Mouse (Mus musculus): ENCODE data around the gene Cacnb3. TPM values are rescaled to one million over a fixed set of nuclear protein-coding genes. Genes with fewer than 3 reads are reported as not detected.
A peak's percentile ranks its signal among the peaks of the same experiment; 100 is the strongest.

Gene Cacnb3
- total RNA-seq, 1 experiment: 32.0 TPM

DNA sequence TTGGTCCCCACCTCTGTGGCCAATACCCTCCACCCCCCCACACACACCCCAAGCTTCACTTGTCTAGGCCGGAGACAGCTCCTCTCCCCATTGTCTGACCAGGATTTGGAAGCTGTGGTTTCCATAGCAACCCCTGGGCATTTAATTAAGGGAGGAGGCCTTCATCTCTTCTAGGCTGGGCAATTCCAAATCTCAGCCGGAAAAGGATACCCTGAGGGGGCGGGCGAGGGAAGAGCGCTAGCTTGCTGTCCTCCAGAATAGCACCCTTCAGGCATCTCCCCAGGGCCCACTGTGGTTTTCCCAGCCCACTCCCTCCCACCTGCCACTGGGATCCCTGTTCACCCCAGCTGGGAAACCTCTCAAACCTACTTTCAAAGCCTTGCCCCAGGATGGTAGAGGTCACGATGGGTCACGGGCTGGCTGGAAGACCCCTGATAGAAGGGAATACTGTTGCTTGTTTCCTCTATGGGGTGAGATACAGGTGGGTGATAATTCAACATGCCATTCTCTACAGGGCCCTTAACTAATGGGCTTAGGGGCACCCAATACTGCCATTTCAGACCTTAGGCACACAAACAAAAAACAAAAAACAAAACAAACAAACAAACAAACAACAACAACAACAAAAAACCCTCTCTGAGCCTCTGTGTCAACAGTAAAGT, 61.0 kb downstream of the Cacnb3 start:
- no peak overlapping the region for H3K4me3 ChIP-seq (ENCODE audit: insufficient read depth in 1 of 2, low read depth in 1 of 2, low read length in 2 of 2, poor library complexity in 1 of 2, severe bottlenecking in 1 of 2)
- no peak overlapping the region for H3K9ac ChIP-seq (ENCODE audit: insufficient read depth, low read depth, low read length, poor library complexity, severe bottlenecking)
- in situ Hi-C loops (cut with MboI; ENCODE audit: low sequenced_read_pairs in 2 of 2, unreplicated experiment in 2 of 2): no loop called here
- H3K4me1 ChIP-seq (ENCODE audit: control insufficient read depth in 2 of 2, insufficient read depth in 2 of 2, low read length in 2 of 2, poor library complexity in 1 of 2): peaks cover 0 to 11% of the 10 kb centered on the region in 2 experiments; a peak in 2 of 4 replicates
- no peak overlapping the region for H3K27ac ChIP-seq (ENCODE audit: insufficient read depth, low read depth, low read length, poor library complexity, severe bottlenecking)
- TF ChIP-seq ZNF384 (IDR thresholded peaks at IDR 0.05; ENCODE audit: low read depth, low read length) (no peak), ZC3H11A (IDR thresholded peaks at IDR 0.05; ENCODE audit: borderline replicate concordance, low read depth, low read length) (no peak), MAFK (IDR thresholded peaks at IDR 0.05; ENCODE audit: insufficient read depth, low read depth, low read length) (no peak), HCFC1 (IDR thresholded peaks at IDR 0.05; ENCODE audit: borderline replicate concordance, insufficient read depth, low read length) (no peak), CHD2 (IDR thresholded peaks at IDR 0.05; ENCODE audit: low read depth, low read length) (no peak)
- no peaks in the 10 kb centered on the region for H3K36me3 ChIP-seq (ENCODE audit: control insufficient read depth, insufficient read depth, low read length, poor library complexity, severe bottlenecking)
- peak; percentile 28 for DNase-seq (ENCODE audit: low read depth, low spot score)
- H3K9me3 ChIP-seq (ENCODE audit: control insufficient read depth, insufficient read depth, low read depth, low read length): no peaks in the 10 kb centered on the region

GRCm38 (mm10) chr15:98692171-98692715, 61.6 kb downstream of the Cacnb3 start:
- TF ChIP-seq ZNF384 (IDR thresholded peaks at IDR 0.05; ENCODE audit: low read depth, low read length) (no peak), HCFC1 (IDR thresholded peaks at IDR 0.05; ENCODE audit: borderline replicate concordance, insufficient read depth, low read length) (no peak), ZC3H11A (IDR thresholded peaks at IDR 0.05; ENCODE audit: borderline replicate concordance, low read depth, low read length) (no peak), CHD2 (IDR thresholded peaks at IDR 0.05; ENCODE audit: low read depth, low read length) (no peak), MAFK (IDR thresholded peaks at IDR 0.05; ENCODE audit: insufficient read depth, low read depth, low read length) (no peak)
- Histone ChIP-seq H3K4me1 (ENCODE audit: control insufficient read depth in 2 of 2, insufficient read depth in 2 of 2, low read length in 2 of 2, poor library complexity in 1 of 2) (peaks cover 0 to 12% of the 10 kb centered on the region in 2 experiments; a peak in 2 of 4 replicates), H3K27ac (ENCODE audit: insufficient read depth, low read depth, low read length, poor library complexity, severe bottlenecking) (no peak overlapping the region), H3K36me3 (ENCODE audit: control insufficient read depth, insufficient read depth, low read length, poor library complexity, severe bottlenecking) (no peaks in the 10 kb centered on the region), H3K4me3 (ENCODE audit: insufficient read depth in 1 of 2, low read depth in 1 of 2, low read length in 2 of 2, poor library complexity in 1 of 2, severe bottlenecking in 1 of 2) (no peak overlapping the region), H3K9me3 (ENCODE audit: control insufficient read depth, insufficient read depth, low read depth, low read length) (no peaks in the 10 kb centered on the region), H3K9ac (ENCODE audit: insufficient read depth, low read depth, low read length, poor library complexity, severe bottlenecking) (no peak overlapping the region)
- DNase-seq (ENCODE audit: low read depth, low spot score): no peak
- in situ Hi-C loops (cut with MboI; ENCODE audit: low sequenced_read_pairs in 2 of 2, unreplicated experiment in 2 of 2): no loop called here

Other genes with a start within 250 kb of the Cacnb3 start
- gene Olfr283, start 249.9 kb upstream of the Cacnb3 start, total RNA-seq (2012; rRNA removed): not detected in 2 replicates
- gene Olfr282, start 199.6 kb upstream of the Cacnb3 start, total RNA-seq (2012; rRNA removed): not detected in 2 replicates
- not detected in 2 replicates for gene Olfr281, start 178.3 kb upstream of the Cacnb3 start, total RNA-seq (2012; rRNA removed)
- gene OR5BS1P, start 160.9 kb upstream of the Cacnb3 start, total RNA-seq (2012; rRNA removed): not detected in 2 replicates
- not detected in 2 replicates for gene Lalba, start 148.1 kb upstream of the Cacnb3 start, total RNA-seq (2012; rRNA removed)
- gene Olfr279, start 138.4 kb upstream of the Cacnb3 start, total RNA-seq (2012; rRNA removed): 0.04 TPM in 1 of 2 replicates, not detected in the other
- gene Kansl2, start 96.6 kb upstream of the Cacnb3 start, total RNA-seq (2012; rRNA removed): 95.0 and 111 TPM in 2 replicates
- gene Ccnt1, start 59.9 kb upstream of the Cacnb3 start, total RNA-seq (2012; rRNA removed): 53.1 and 59.1 TPM in 2 replicates
- gene 4930415O20Rik, start 59.8 kb upstream of the Cacnb3 start, total RNA-seq (2012; rRNA removed): not detected in 2 replicates
- 9.0 and 15.3 TPM in 2 replicates for gene Adcy6, start 20.8 kb upstream of the Cacnb3 start, total RNA-seq (2012; rRNA removed)
- 147 and 151 TPM in 2 replicates for gene Ddx23, start 32.1 kb downstream of the Cacnb3 start, total RNA-seq (2012; rRNA removed)
- gene Rnd1, start 46.6 kb downstream of the Cacnb3 start, total RNA-seq (2012; rRNA removed): 5.7 and 7.6 TPM in 2 replicates
- 0.26 and 0.76 TPM in 2 replicates for gene Ccdc65, start 77.4 kb downstream of the Cacnb3 start, total RNA-seq (2012; rRNA removed)
- 105 and 119 TPM in 2 replicates for gene Fkbp11, start 97.4 kb downstream of the Cacnb3 start, total RNA-seq (2012; rRNA removed)
- 26.2 and 41.2 TPM in 2 replicates for gene Arf3, start 132.4 kb downstream of the Cacnb3 start, total RNA-seq (2012; rRNA removed)
- gene Wnt10b, start 147.3 kb downstream of the Cacnb3 start, total RNA-seq (2012; rRNA removed): 1.1 and 1.3 TPM in 2 replicates
- not detected in 2 replicates for gene Wnt1, start 159.0 kb downstream of the Cacnb3 start, total RNA-seq (2012; rRNA removed)
- 0.11 and 0.22 TPM in 2 replicates for gene Ddn, start 178.7 kb downstream of the Cacnb3 start, total RNA-seq (2012; rRNA removed)
- 36.6 and 54.7 TPM in 2 replicates for gene Prkag1, start 200.7 kb downstream of the Cacnb3 start, total RNA-seq (2012; rRNA removed)
- gene Kmt2d, start 240.4 kb downstream of the Cacnb3 start, total RNA-seq (2012; rRNA removed): 30.7 and 35.9 TPM in 2 replicates

Data from ES-E14 (cell line).